Mouse (Mus musculus): ENCODE results near the gene Gm11983. TPM values are rescaled to one million over a fixed set of nuclear protein-coding genes. Genes with fewer than 3 reads are reported as not detected.
"Not testable (repeated sequence)": the region's sequence is repeated elsewhere in the genome, so short reads cannot be mapped to it uniquely, and the experiment has no call there.

Gm11983 gene
- polyA plus RNA-seq, 1 experiment from 2014 or later: not detected

- no peaks in the 10 kb centered on the region for H3K9me3 ChIP-seq (replicated peaks)
- H3K27me3 ChIP-seq (ENCODE audit: low read depth, poor library complexity, severe bottlenecking): no peaks in the 10 kb centered on the region
- DNase-seq (ENCODE audit: low spot score): no peak
- 72% methylated on average over 3 of the region's 3 CpGs for WGBS
- H3K4me1 ChIP-seq: no peaks in the 10 kb centered on the region
- H3K36me3 ChIP-seq: no peaks in the 10 kb centered on the region
- H3K27ac ChIP-seq: no peak overlapping the region
- no peak overlapping the region for H3K4me3 ChIP-seq
These were observed 3.3 kb upstream of the Gm11983 start for GRCm38 (mm10) chr11:6840775-6841174.

- Histone ChIP-seq H3K36me3 (no peaks in the 10 kb centered on the region), H3K4me3 (no peak overlapping the region), H3K27ac (no peak overlapping the region), H3K9me3 (replicated peaks) (no peaks in the 10 kb centered on the region), H3K4me1 (no peaks in the 10 kb centered on the region), H3K27me3 (ENCODE audit: low read depth, poor library complexity, severe bottlenecking) (no peaks in the 10 kb centered on the region)
- no peak for DNase-seq (ENCODE audit: low spot score)
- 78% methylated on average over 13 of the region's 13 CpGs for WGBS
These were observed 2.8 kb downstream of the Gm11983 start for GRCm38 (mm10) chr11:6834636-6835035.

GRCm38 (mm10) chr11:6833731-6834130 lies 3.7 kb downstream of the Gm11983 start:
- no peaks in the 10 kb centered on the region for H3K36me3 ChIP-seq
- H3K9me3 ChIP-seq (replicated peaks): no peaks in the 10 kb centered on the region
- H3K27ac ChIP-seq: no peak overlapping the region
- H3K27me3 ChIP-seq (ENCODE audit: low read depth, poor library complexity, severe bottlenecking): no peaks in the 10 kb centered on the region
- 93% methylated on average over 9 of the region's 9 CpGs for WGBS
- no peak for DNase-seq (ENCODE audit: low spot score)
- no peaks in the 10 kb centered on the region for H3K4me1 ChIP-seq
- H3K4me3 ChIP-seq: no peak overlapping the region

GRCm38 (mm10) chr11:6831931-6832330 lies 5.5 kb downstream of the Gm11983 start:
- no peaks in the 10 kb centered on the region for H3K36me3 ChIP-seq
- H3K4me3 ChIP-seq: no peak overlapping the region
- H3K27ac ChIP-seq: no peak overlapping the region
- no peaks in the 10 kb centered on the region for H3K27me3 ChIP-seq (ENCODE audit: low read depth, poor library complexity, severe bottlenecking)
- H3K9me3 ChIP-seq (replicated peaks): no peaks in the 10 kb centered on the region
- DNase-seq (ENCODE audit: low spot score): no peak
- 78% methylated on average over 9 of the region's 9 CpGs for WGBS
- H3K4me1 ChIP-seq: no peaks in the 10 kb centered on the region

GRCm38 (mm10) chr11:6828196-6828595 lies 9.3 kb downstream of the Gm11983 start:
- no peaks in the 10 kb centered on the region for H3K9me3 ChIP-seq (replicated peaks)
- H3K27me3 ChIP-seq (ENCODE audit: low read depth, poor library complexity, severe bottlenecking): no peaks in the 10 kb centered on the region
- DNase-seq (ENCODE audit: low spot score): no peak
- 68% methylated on average over 5 of the region's 5 CpGs for WGBS
- H3K4me3 ChIP-seq: no peak overlapping the region
- no peak overlapping the region for H3K27ac ChIP-seq
- no peaks in the 10 kb centered on the region for H3K4me1 ChIP-seq
- no peaks in the 10 kb centered on the region for H3K36me3 ChIP-seq

- Histone ChIP-seq H3K4me3 (no peak overlapping the region), H3K36me3 (no peaks in the 10 kb centered on the region), H3K27ac (no peak overlapping the region), H3K4me1 (no peaks in the 10 kb centered on the region), H3K9me3 (replicated peaks) (no peaks in the 10 kb centered on the region), H3K27me3 (ENCODE audit: low read depth, poor library complexity, severe bottlenecking) (no peaks in the 10 kb centered on the region)
- no peak for DNase-seq (ENCODE audit: low spot score)
- 94% methylated on average over 3 of the region's 3 CpGs for WGBS
These were observed 11.3 kb downstream of the Gm11983 start for GRCm38 (mm10) chr11:6826157-6826556.

- Histone ChIP-seq H3K27me3 (ENCODE audit: low read depth, poor library complexity, severe bottlenecking) (no peaks in the 10 kb centered on the region), H3K4me1 (no peaks in the 10 kb centered on the region), H3K27ac (no peak overlapping the region), H3K36me3 (no peaks in the 10 kb centered on the region), H3K9me3 (replicated peaks) (no peaks in the 10 kb centered on the region), H3K4me3 (no peak overlapping the region)
- DNase-seq (ENCODE audit: low spot score): no peak
- 92% methylated on average over 2 of the region's 2 CpGs for WGBS
These were observed 14.3 kb downstream of the Gm11983 start for GRCm38 (mm10) chr11:6823176-6823575.

- Histone ChIP-seq H3K4me1 (no peaks in the 10 kb centered on the region), H3K4me3 (no peak overlapping the region), H3K9me3 (replicated peaks) (no peaks in the 10 kb centered on the region), H3K27me3 (ENCODE audit: low read depth, poor library complexity, severe bottlenecking) (no peaks in the 10 kb centered on the region), H3K27ac (no peak overlapping the region), H3K36me3 (no peaks in the 10 kb centered on the region)
- no peak for DNase-seq (ENCODE audit: low spot score)
- WGBS: 91% methylated on average over 4 of the region's 4 CpGs
These were observed 23.0 kb downstream of the Gm11983 start for GRCm38 (mm10) chr11:6814486-6814885.

GRCm38 (mm10) chr11:6802879-6803278 lies 34.6 kb downstream of the Gm11983 start:
- H3K27me3 ChIP-seq (ENCODE audit: low read depth, poor library complexity, severe bottlenecking); DNase-seq (ENCODE audit: low spot score); H3K36me3 ChIP-seq; H3K4me3 ChIP-seq; H3K27ac ChIP-seq; H3K9me3 ChIP-seq (replicated peaks); H3K4me1 ChIP-seq: not testable (repeated sequence)

GRCm38 (mm10) chr11:6790690-6791089 lies 46.8 kb downstream of the Gm11983 start:
- DNase-seq (ENCODE audit: low spot score): no peak
- Histone ChIP-seq H3K36me3 (no peaks in the 10 kb centered on the region), H3K4me3 (no peak overlapping the region), H3K27ac (no peak overlapping the region), H3K9me3 (replicated peaks) (no peaks in the 10 kb centered on the region), H3K27me3 (ENCODE audit: low read depth, poor library complexity, severe bottlenecking) (no peaks in the 10 kb centered on the region), H3K4me1 (no peaks in the 10 kb centered on the region)
- 90% methylated on average over 3 of the region's 3 CpGs for WGBS

Other genes starting within 250 kb of the Gm11983 start
- gene Nacad, start 231.6 kb downstream of the Gm11983 start, polyA plus RNA-seq (2016; fragmentation: Nextera tagmentation; extraction: Ambion mirVana): 0.35 and 0.59 TPM in 2 replicates
- 70.3 and 85.2 TPM in 2 replicates for gene Tbrg4, start 211.6 kb downstream of the Gm11983 start, polyA plus RNA-seq (2016; fragmentation: Nextera tagmentation; extraction: Ambion mirVana)
- gene Wap, start 199.0 kb downstream of the Gm11983 start, polyA plus RNA-seq (2016; fragmentation: Nextera tagmentation; extraction: Ambion mirVana): not detected in 2 replicates
- gene Ramp3, start 179.1 kb downstream of the Gm11983 start, polyA plus RNA-seq (2016; fragmentation: Nextera tagmentation; extraction: Ambion mirVana): 2.6 and 3.3 TPM in 2 replicates
- 0.61 and 0.62 TPM in 2 replicates for gene Adcy1, start 225.8 kb upstream of the Gm11983 start, polyA plus RNA-seq (2016; fragmentation: Nextera tagmentation; extraction: Ambion mirVana)

Measured in limb, embryonic 10.5 days (tissue).